Mouse (Mus musculus): ENCODE data around the gene Per1.

- no peak for TF ChIP-seq CTCF (IDR thresholded peaks at IDR 0.05; ENCODE audit: low read depth, low read length)
- no peak for TF ChIP-seq EP300 (IDR thresholded peaks at IDR 0.05; ENCODE audit: insufficient read depth, low read depth, low read length)
- no peak for TF ChIP-seq POLR2A (IDR thresholded peaks at IDR 0.05; ENCODE audit: insufficient read depth, low read length)
Observed at GRCm38 (mm10) chr11:69147546-69147945, 52.5 kb downstream of the Per1 start.

Data from ES-Bruce4 (cell line).